Mouse (Mus musculus): ENCODE results near the gene Armcx2. TPM values are rescaled to one million over a fixed set of nuclear protein-coding genes. Genes with fewer than 3 reads are reported as not detected.

Gene Armcx2
- polyA plus RNA-seq, 1 experiment, result 6.2 TPM

- Histone ChIP-seq H3K36me3 (replicated peaks; ENCODE audit: low read length) (peaks cover 5% of the 10 kb centered on the region), H3K9me3 (no peaks in the 10 kb centered on the region), H3K4me3 (replicated peaks) (peak within 1 kb of the TSS; percentile 93), H3K27me3 (replicated peaks) (peaks cover 2% of the 10 kb centered on the region), H3K4me1 (peaks cover 7% of the 10 kb centered on the region)
- no peak for TF ChIP-seq FLI1 (IDR thresholded peaks at IDR 0.05; ENCODE audit: low read length)
- no peak for TF ChIP-seq GATA1 (IDR thresholded peaks at IDR 0.05; ENCODE audit: borderline replicate concordance, low read length)
Observed at GRCm38 (mm10) chrX:134756434-134757292, 52.4 kb downstream of the Armcx2 start, which contains the start of gene Armcx3. TSS of gene Armcx3 (plus strand) at chrX:134756595.

Other genes starting within 250 kb of the Armcx2 start
- gene Btk, start 225.7 kb downstream of the Armcx2 start, polyA plus RNA-seq (2012; ENCODE audit: insufficient read depth, low replicate concordance), result 24.4 TPM in 1 of 2 replicates, not detected in the other
- 18.7 and 134 TPM in 2 replicates for gene Rpl36a, start 223.6 kb downstream of the Armcx2 start, polyA plus RNA-seq (2012; ENCODE audit: insufficient read depth, low replicate concordance)
- gene Gla, start 208.1 kb downstream of the Armcx2 start, polyA plus RNA-seq (2012; ENCODE audit: insufficient read depth, low replicate concordance), result 1.5 TPM in 1 of 2 replicates, not detected in the other
- gene Hnrnph2, start 208.0 kb downstream of the Armcx2 start, polyA plus RNA-seq (2012; ENCODE audit: insufficient read depth, low replicate concordance), result 1.9 and 11.7 TPM in 2 replicates
- gene Armcx4, start 122.7 kb downstream of the Armcx2 start, polyA plus RNA-seq (2012; ENCODE audit: insufficient read depth, low replicate concordance), result 0.16 and 0.19 TPM in 2 replicates
- gene Armcx1, start 91.3 kb downstream of the Armcx2 start, polyA plus RNA-seq (2012; ENCODE audit: insufficient read depth, low replicate concordance), result 3.0 and 6.6 TPM in 2 replicates
- 4.5 and 6.4 TPM in 2 replicates for gene Armcx6, start 57.8 kb downstream of the Armcx2 start, polyA plus RNA-seq (2012; ENCODE audit: insufficient read depth, low replicate concordance)
- gene Armcx3, start 52.6 kb downstream of the Armcx2 start, polyA plus RNA-seq (2012; ENCODE audit: insufficient read depth, low replicate concordance), result 3.3 TPM in 1 of 2 replicates, not detected in the other
- gene Nxf2, start 155.5 kb upstream of the Armcx2 start, polyA plus RNA-seq (2012; ENCODE audit: insufficient read depth, low replicate concordance), result not detected in 2 replicates
- 0.46 and 3.3 TPM in 2 replicates for gene Zmat1, start 200.0 kb upstream of the Armcx2 start, polyA plus RNA-seq (2012; ENCODE audit: insufficient read depth, low replicate concordance)